Mouse (Mus musculus) liver, adult 2 months (tissue): ENCODE data around the gene Gm11034.

Source experiments
- CTCF ChIP-seq: fragments of 200-500 bp; IDR thresholded peaks from 2 replicates; pipeline ENCODE4 v1.5.1; 2011; ENCODE audit warnings: low read depth, low read length, control low read depth
- POLR2A ChIP-seq: fragments of 200-500 bp; IDR thresholded peaks from 2 replicates; pipeline ENCODE4 v1.6.1; 2011; ENCODE audit warnings: low read length, control low read depth; ENCODE audit not compliant: insufficient read depth; ENCODE audit errors: extremely low read depth

- TF ChIP-seq CTCF (no peak), POLR2A (no peak)
Observed at GRCm38 (mm10) chr8:72261431-72261830, 48.0 kb upstream of the Gm11034 start.
